Mouse (Mus musculus) hindbrain, postnatal 0 days (tissue): ENCODE measurements around the gene Ripor1. TPM values are rescaled to one million over a fixed set of nuclear protein-coding genes. Genes with fewer than 3 reads are reported as not detected.
A peak's percentile ranks its signal among the peaks of the same experiment; 100 is the strongest.
"Not testable (repeated sequence)": the region's sequence is repeated elsewhere in the genome, so short reads cannot be mapped to it uniquely, and the experiment has no call there.

Experiments
- ATAC-seq: fragments of 200-750 bp; cut with Nextera tagmentation; 2 replicates; pipeline ENCODE4 v1.8.0; 2017; ENCODE audit warnings: mild to moderate bottlenecking, moderate TSS enrichment, moderate library complexity
- DNase-seq: peaks from one replicate; pipeline ENCODE4 v3.0.0-alpha.2; 2015; ENCODE audit warnings: low spot score
- H3K27ac ChIP-seq: fragments of 300-500 bp; sonication (generic); 2 replicates; pipeline ENCODE4 v1.5.1; 2014; ENCODE audit warnings: mild to moderate bottlenecking
- H3K27me3 ChIP-seq: fragments of 300-500 bp; sonication (generic); 2 replicates; pipeline ENCODE4 v1.6.1; 2014; ENCODE audit warnings: low read length, mixed read lengths; ENCODE audit not compliant: insufficient read depth
- H3K36me3 ChIP-seq: fragments of 300-500 bp; sonication (generic); 2 replicates; pipeline ENCODE4 v1.6.1; 2014; ENCODE audit warnings: low read length, mixed read lengths; ENCODE audit not compliant: insufficient read depth
- H3K4me1 ChIP-seq: fragments of 300-500 bp; sonication (generic); 2 replicates; pipeline ENCODE4 v1.6.1; 2014; ENCODE audit warnings: antibody characterized with exemption, low read length, mixed read lengths; ENCODE audit not compliant: insufficient read depth
- H3K4me2 ChIP-seq: fragments of 300-500 bp; sonication (generic); 2 replicates; pipeline ENCODE4 v1.6.1; 2014; ENCODE audit warnings: low read depth, mild to moderate bottlenecking, low read length, moderate library complexity, mixed read lengths
- H3K4me3 ChIP-seq: fragments of 300-500 bp; sonication (generic); 2 replicates; pipeline ENCODE4 v1.5.1; 2014; ENCODE audit warnings: low read length
- H3K9ac ChIP-seq: fragments of 300-500 bp; sonication (generic); replicated peaks from 2 replicates; pipeline ENCODE4 v1.6.1; 2014; ENCODE audit warnings: mild to moderate bottlenecking, low read length, moderate library complexity, mixed read lengths
- H3K9me3 ChIP-seq: fragments of 300-500 bp; sonication (generic); 2 replicates; pipeline ENCODE4 v1.6.1; 2016; ENCODE audit warnings: low read length, mixed read lengths
- CTCF ChIP-seq: IDR thresholded peaks from 2 replicates; pipeline ENCODE4 v1.5.1; 2016; ENCODE audit warnings: antibody characterized with exemption, control low read depth, low read depth
- WGBS: fragments of 180-500 bp; shearing (Covaris S2); extraction: QIAGEN DNeasy Blood & Tissue Kit; methylation state at CpG from one replicate; pipeline ENCODE4 v1.1.7; 2014; 5-methylcytosine and 5-hydroxymethylcytosine counted together
- polyA plus RNA-seq: library from polyadenylated mRNA; unstranded; fragments of >200 nt; fragmentation: Nextera tagmentation; extraction: Ambion mirVana; gene quantifications from 2 replicates; pipeline ENCODE4 v1.2.1, GENCODE M21; 2015
- total RNA-seq: library from RNA; depleted of rRNA; stranded (reverse); fragments of >200 nt; gene quantifications from 2 replicates; pipeline ENCODE4 v1.2.3, GENCODE M21; 2014; rRNA removed

Gene Ripor1
- total RNA-seq (14.4 and 15.1 TPM in 2 replicates), polyA plus RNA-seq (23.5 and 28.7 TPM in 2 replicates)

- Histone ChIP-seq H3K27me3 (no peaks in the 10 kb centered on the region), H3K9me3 (no peaks in the 10 kb centered on the region), H3K27ac (peak within 1 kb of the TSS; percentile 93), H3K36me3 (no peaks in the 10 kb centered on the region), H3K4me1 (peaks cover 7% of the 10 kb centered on the region; the same call in 1 of the 2 replicates), H3K4me2 (peak within 1 kb of the TSS; percentile 95), H3K9ac (peak within 1 kb of the TSS; percentile 95), H3K4me3 (peak within 1 kb of the TSS; percentile 67)
- ATAC-seq (peak; percentile 83), DNase-seq (peak; percentile 85)
- TF ChIP-seq CTCF: peak; percentile 81
- whole genome bisulfite sequencing: under 1% methylated on average over 28 of the region's 42 CpGs
These were observed at the start of gene Ripor1 for GRCm38 (mm10) chr8:105604804-105605381. Ripor1 (plus strand) TSS chr8:105605255.

- DNase-seq (no peak), ATAC-seq (no peak)
- Histone ChIP-seq H3K4me1 (peaks cover 20% of the 10 kb centered on the region; the same call in 1 of the 2 replicates), H3K36me3 (no peaks in the 10 kb centered on the region), H3K9me3 (no peaks in the 10 kb centered on the region), H3K27me3 (no peaks in the 10 kb centered on the region), H3K9ac (no peak overlapping the region), H3K27ac (no peak overlapping the region), H3K4me2 (no peak overlapping the region), H3K4me3 (no peak overlapping the region)
- TF ChIP-seq CTCF: no peak
- 70% methylated on average over 3 of the region's 3 CpGs for WGBS
These were observed 42.2 kb upstream of the Ripor1 start for GRCm38 (mm10) chr8:105562863-105563262.

- WGBS: 81% methylated on average over 1 of the region's 1 CpGs
- peak overlapping the region; percentile 2; the same call in 1 of the 2 replicates for H3K4me2 ChIP-seq
- H3K9ac ChIP-seq: no peak overlapping the region
- H3K36me3 ChIP-seq: no peaks in the 10 kb centered on the region
- H3K4me1 ChIP-seq: peaks cover 20% of the 10 kb centered on the region; the same call in 1 of the 2 replicates
- H3K27me3 ChIP-seq: no peaks in the 10 kb centered on the region
- no peak for TF ChIP-seq CTCF
- no peak for ATAC-seq
- no peak overlapping the region for H3K4me3 ChIP-seq
- H3K9me3 ChIP-seq: no peaks in the 10 kb centered on the region
- no peak for DNase-seq
- no peak overlapping the region for H3K27ac ChIP-seq
These were observed 41.2 kb upstream of the Ripor1 start for GRCm38 (mm10) chr8:105563871-105564270.

GRCm38 (mm10) chr8:105564573-105565229 lies 40.4 kb upstream of the Ripor1 start:
- Histone ChIP-seq H3K4me2 (peak overlapping the region; percentile 79), H3K27ac (peak overlapping the region; percentile 91), H3K4me1 (peaks cover 20% of the 10 kb centered on the region; the same call in 1 of the 2 replicates), H3K4me3 (peak overlapping the region; percentile 90), H3K9ac (peak overlapping the region; percentile 88; the same call in 1 of the 2 replicates)
- DNase-seq, H3K36me3 ChIP-seq, ATAC-seq, H3K9me3 ChIP-seq, H3K27me3 ChIP-seq: not testable (repeated sequence)
- 80% methylated on average over 9 of the region's 9 CpGs for WGBS

- under 1% methylated on average over 31 of the region's 31 CpGs for WGBS
These were observed 39.6 kb upstream of the Ripor1 start for GRCm38 (mm10) chr8:105565401-105565881.

GRCm38 (mm10) chr8:105565952-105566702 lies 38.9 kb upstream of the Ripor1 start, which contains the start of gene Atp6v0d1:
Atp6v0d1 (minus strand) TSS chr8:105566047.
- H3K4me1 ChIP-seq: peaks cover 20% of the 10 kb centered on the region; the same call in 1 of the 2 replicates
- H3K27ac ChIP-seq: peak within 1 kb of the TSS; percentile 91
- peak; percentile 90 for TF ChIP-seq CTCF
- H3K9ac ChIP-seq: peak within 1 kb of the TSS; percentile 88
- H3K4me2 ChIP-seq: peak within 1 kb of the TSS; percentile 79
- WGBS: 3% methylated on average over 53 of the region's 53 CpGs
- no peaks in the 10 kb centered on the region for H3K9me3 ChIP-seq
- DNase-seq (peak; percentile 100), ATAC-seq (peak; percentile 98)
- H3K4me3 ChIP-seq: peak within 1 kb of the TSS; percentile 90
- no peaks in the 10 kb centered on the region for H3K36me3 ChIP-seq
- no peaks in the 10 kb centered on the region for H3K27me3 ChIP-seq

More at GRCm38 (mm10) chr8:105565401-105565881, 39.6 kb upstream of the Ripor1 start:
- peak overlapping the region; percentile 79 for H3K4me2 ChIP-seq
- no peaks in the 10 kb centered on the region for H3K9me3 ChIP-seq
- H3K27ac ChIP-seq: peak overlapping the region; percentile 91
- no peaks in the 10 kb centered on the region for H3K27me3 ChIP-seq
- TF ChIP-seq CTCF: peak; percentile 23; the same call in 1 of the 2 replicates
- H3K4me1 ChIP-seq: peaks cover 20% of the 10 kb centered on the region; the same call in 1 of the 2 replicates
- DNase-seq (no peak), ATAC-seq (peak; percentile 80)
- peak overlapping the region; percentile 90 for H3K4me3 ChIP-seq
- no peaks in the 10 kb centered on the region for H3K36me3 ChIP-seq
- H3K9ac ChIP-seq: peak overlapping the region; percentile 88
